Mouse (Mus musculus) ovary, adult 18-20 months (tissue): ENCODE data around the gene Spint5.

Experiments used
- DNase-seq: peaks from one replicate; pipeline ENCODE4 v3.0.0; 2022; ENCODE audit warnings: low spot score, mixed read lengths

Spint5 gene

GRCm38 (mm10) chr2:164737377-164738090, 22.4 kb downstream of the Spint5 start:
- DNase-seq = no peak

GRCm38 (mm10) chr2:164739876-164740275, 24.8 kb downstream of the Spint5 start:
- DNase-seq = no peak

GRCm38 (mm10) chr2:164744987-164745386, 29.9 kb downstream of the Spint5 start:
- no peak for DNase-seq

GRCm38 (mm10) chr2:164745843-164746479, 30.9 kb downstream of the Spint5 start, which contains the start of the genes Wfdc3 and Dnttip1:
TSS of gene Wfdc3 (minus strand) at chr2:164745931.
TSS of gene Dnttip1 (plus strand) at chr2:164745983.
- DNase-seq = peak; percentile 82

- DNase-seq = no peak
These were observed 31.6 kb downstream of the Spint5 start for GRCm38 (mm10) chr2:164746693-164747092.

- DNase-seq = no peak
These were observed 33.1 kb downstream of the Spint5 start for GRCm38 (mm10) chr2:164748191-164748590.

GRCm38 (mm10) chr2:164748991-164749390, 33.9 kb downstream of the Spint5 start:
- DNase-seq = no peak

- no peak for DNase-seq
These were observed 37.3 kb downstream of the Spint5 start for GRCm38 (mm10) chr2:164752454-164752853.

GRCm38 (mm10) chr2:164754105-164754504, 39.0 kb downstream of the Spint5 start:
- DNase-seq = no peak

GRCm38 (mm10) chr2:164754800-164755199, 39.7 kb downstream of the Spint5 start:
- no peak for DNase-seq

- DNase-seq = no peak
These were observed 42.7 kb downstream of the Spint5 start for GRCm38 (mm10) chr2:164757841-164758240.

GRCm38 (mm10) chr2:164758692-164759091, 43.6 kb downstream of the Spint5 start:
- DNase-seq = no peak

GRCm38 (mm10) chr2:164760059-164760833, 45.1 kb downstream of the Spint5 start:
- DNase-seq = no peak

GRCm38 (mm10) chr2:164761502-164761901, 46.4 kb downstream of the Spint5 start:
- DNase-seq = no peak

GRCm38 (mm10) chr2:164761971-164762370, 46.9 kb downstream of the Spint5 start:
- DNase-seq = no peak

GRCm38 (mm10) chr2:164762593-164762992, 47.5 kb downstream of the Spint5 start:
- no peak for DNase-seq

GRCm38 (mm10) chr2:164765841-164766240, 50.7 kb downstream of the Spint5 start:
- DNase-seq = no peak
